Mouse (Mus musculus) hindlimb bud, embryonic 11.5 days (tissue): ENCODE data around the gene Prss46.

Experiments
- DNase-seq: peaks from one replicate; pipeline ENCODE4 v3.0.0-alpha.2; 2012; ENCODE audit warnings: low read depth, low spot score; ENCODE audit errors: extremely low spot score

Prss46 gene

DNA sequence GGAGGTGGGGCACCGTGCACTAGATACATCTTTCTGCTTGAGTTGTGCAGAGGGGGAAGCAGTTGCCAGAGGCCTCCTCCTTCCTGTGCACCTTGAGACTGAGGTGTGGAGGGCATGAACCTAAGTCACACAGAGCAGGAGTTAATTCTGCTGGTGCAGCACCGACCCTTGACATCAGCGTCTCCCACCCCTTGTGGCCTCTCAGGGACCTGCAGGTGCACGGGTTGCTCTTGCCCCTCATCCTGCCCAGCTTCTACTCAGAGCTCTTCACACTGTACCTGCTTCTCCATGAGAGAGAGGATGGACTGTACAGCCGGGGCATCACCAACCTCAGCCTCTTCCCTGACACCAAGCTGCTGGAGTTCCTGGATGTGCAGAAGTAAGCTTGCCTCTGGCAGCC lies 51.2 kb downstream of the Prss46 start:
- no peak for DNase-seq

DNA sequence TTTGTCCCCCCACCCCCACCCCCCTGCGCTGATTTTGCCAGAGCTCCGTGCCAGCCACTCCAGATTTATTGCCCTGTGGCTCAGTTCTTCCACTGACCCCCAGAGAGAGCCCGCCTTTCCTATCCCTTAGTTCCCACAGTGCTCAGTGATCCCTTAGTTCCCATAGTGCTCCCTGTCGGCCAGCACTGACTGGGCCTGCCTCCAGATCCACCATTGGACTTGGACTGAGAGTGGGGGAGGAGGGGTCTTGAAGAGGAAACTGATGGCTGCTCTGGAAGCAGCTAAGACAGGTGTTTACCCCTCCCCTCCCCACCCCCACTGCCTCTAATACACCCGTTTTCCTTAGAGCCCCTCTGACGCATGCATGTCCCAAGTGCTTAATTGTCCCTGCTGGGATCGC lies 51.7 kb downstream of the Prss46 start:
- DNase-seq: no peak

DNA sequence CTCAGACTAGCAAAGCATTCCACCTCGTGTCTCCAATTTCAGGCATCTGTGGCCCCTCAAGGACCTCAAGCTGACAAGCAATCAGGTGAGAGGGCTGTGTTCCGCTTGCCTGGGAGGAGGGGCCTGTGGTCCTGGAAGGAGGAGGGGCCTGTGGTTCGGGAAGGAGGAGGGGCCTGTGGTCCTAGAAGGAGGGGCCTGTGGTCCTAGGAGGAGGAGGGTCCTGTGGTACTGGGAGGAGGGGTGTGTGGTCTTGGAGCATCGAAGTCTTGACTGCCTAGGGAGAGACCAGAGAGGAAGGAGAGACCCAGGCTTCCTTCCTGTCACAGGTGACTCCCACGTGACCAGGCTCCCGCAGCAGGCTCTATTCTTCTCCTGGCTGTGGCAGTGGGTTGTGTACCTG lies 52.3 kb downstream of the Prss46 start:
- no peak for DNase-seq

DNA sequence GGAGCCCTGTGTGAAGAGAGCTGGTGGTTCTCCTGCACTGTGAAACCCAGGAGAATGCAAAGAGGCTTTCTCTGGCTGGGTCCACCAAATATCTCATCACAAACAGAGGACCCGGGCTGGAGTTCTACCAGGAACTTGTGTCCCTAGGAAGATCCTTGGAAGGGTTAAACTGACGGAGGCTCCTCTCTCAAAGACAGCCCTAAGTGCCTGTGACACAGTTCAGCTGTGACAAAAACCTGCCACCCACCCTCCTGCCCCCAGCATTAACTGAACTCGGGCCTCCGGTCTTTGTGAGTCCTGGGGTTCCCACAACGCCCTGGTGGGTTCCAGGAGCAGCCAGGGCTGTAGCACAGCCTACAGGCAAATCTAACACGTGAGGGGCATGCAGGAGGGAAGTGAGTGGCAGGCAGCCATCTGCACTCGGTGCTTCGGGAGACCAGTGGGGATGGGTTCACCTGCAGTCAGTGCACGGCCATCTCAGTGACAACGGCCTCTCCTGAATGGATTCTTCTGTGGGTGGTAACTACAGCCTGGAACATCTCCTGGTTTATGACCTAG lies 55.2 kb downstream of the Prss46 start:
- DNase-seq: no peak

DNA sequence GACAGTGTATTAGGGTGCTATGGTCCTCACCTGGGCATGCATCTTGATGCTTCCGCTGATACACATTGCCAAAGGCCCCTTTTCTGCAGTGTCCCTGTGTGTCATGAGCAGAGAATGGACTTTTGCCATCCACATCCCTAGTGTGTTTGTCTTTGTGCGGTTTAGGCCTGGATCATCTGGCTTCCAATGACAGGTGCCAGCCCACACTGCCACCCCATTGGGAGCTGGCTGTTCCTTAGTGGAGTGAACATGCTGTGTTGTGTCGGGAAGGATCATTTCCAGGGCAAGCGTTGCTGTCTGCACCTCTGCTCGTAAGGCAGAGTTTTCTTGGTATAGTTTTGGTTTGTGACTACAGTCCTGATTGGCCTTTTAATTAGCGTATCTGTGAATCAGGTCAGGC lies 56.9 kb downstream of the Prss46 start:
- DNase-seq: no peak

DNA sequence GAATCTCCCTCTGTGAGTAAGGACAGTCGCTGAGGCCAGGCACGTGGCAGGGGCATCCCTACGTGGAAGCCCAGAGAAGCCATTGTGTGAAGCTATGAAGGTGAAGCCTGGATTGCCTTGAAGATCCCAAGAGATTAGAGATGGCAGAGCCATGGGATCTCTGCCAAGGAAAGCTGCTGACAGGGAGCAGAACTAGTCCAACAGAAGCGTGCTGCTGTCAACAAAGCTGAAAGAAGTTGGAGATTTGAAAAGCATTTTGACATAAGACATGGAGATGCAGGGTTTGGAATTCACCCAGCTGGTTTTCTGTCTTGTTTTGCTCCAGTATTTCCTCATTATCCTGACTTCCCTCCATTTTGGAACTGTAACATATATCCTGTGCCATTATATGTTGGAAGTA lies 58.0 kb downstream of the Prss46 start:
- DNase-seq: no peak
